Comparison of ENCODE assay signal across 26 mouse cellular contexts in the genomic region with DNA sequence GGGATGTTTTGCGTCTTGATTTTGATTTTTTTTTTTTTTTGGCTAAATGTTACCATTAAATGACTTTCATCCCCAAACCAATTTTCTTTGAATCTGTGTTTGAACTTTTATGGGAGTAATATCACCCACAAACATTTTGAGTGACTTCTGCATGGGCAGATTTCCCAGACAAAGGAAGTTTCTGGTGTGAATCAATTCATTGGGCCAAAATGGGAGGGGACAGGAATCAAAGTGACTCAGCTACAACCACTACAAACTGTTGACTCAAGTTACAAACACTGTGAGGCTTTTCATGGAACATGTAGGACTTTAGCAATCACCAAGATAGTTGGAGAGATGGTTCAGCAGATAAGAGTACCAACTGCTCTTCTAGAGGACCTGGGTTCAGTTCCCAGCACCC. TPM values are rescaled to one million over a fixed set of nuclear protein-coding genes. Genes with fewer than 3 reads are reported as not detected.
DNase-seq lines count a peak whose midpoint lies in the region; ATAC-seq and TF ChIP-seq lines count a peak whose summit lies in the region.
"Had no signal": no experiment of that assay in that cellular context is flagged by ENCODE, and none has a peak within 500 bp of the region (broad histone marks: within the 10 kb centered on the region; RNA-seq: fewer than 3 reads in every experiment).

No protein-coding gene starts in this region.

- no peak overlapping the region for H3K27ac ChIP-seq in heart, embryonic 11.5 days (ENCODE audit: low read depth, low read length)
- H3K27ac ChIP-seq: embryonic facial prominence, embryonic 15.5 days; forebrain, embryonic 15.5 days; hindbrain, embryonic 10.5 days; intestine, embryonic 15.5 days; limb, embryonic 12.5 days; liver, embryonic 13.5 days; midbrain, embryonic 12.5 days had no signal

- TF ChIP-seq CTCF in lung, adult 2 months (IDR thresholded peaks at IDR 0.05; ENCODE audit: insufficient read depth, low read length): no peak

- no peak for TF ChIP-seq POLR2A in lung, adult 2 months (IDR thresholded peaks at IDR 0.05; ENCODE audit: borderline replicate concordance, extremely low read depth, low read depth, low read length)

- H3K4me1 ChIP-seq in heart, embryonic 11.5 days (ENCODE audit: control insufficient read depth, insufficient read depth, low read length): no peaks in the 10 kb centered on the region
- no peaks in the 10 kb centered on the region for H3K4me1 ChIP-seq in lung, adult 2 months (ENCODE audit: control insufficient read depth, insufficient read depth, low read length)
- H3K4me1 ChIP-seq: embryonic facial prominence, embryonic 15.5 days; forebrain, embryonic 15.5 days; intestine, embryonic 15.5 days; limb, embryonic 12.5 days; liver, embryonic 13.5 days; midbrain, embryonic 12.5 days had no signal

- no peaks in the 10 kb centered on the region for H3K36me3 ChIP-seq in heart, embryonic 11.5 days (ENCODE audit: control insufficient read depth, insufficient read depth, low read length)
- H3K36me3 ChIP-seq: embryonic facial prominence, embryonic 15.5 days; forebrain, embryonic 15.5 days; hindbrain, embryonic 10.5 days; intestine, embryonic 15.5 days; limb, embryonic 12.5 days; liver, embryonic 13.5 days; midbrain, embryonic 12.5 days had no signal

- peak; percentile 43 to 51 for DNase-seq in heart, adult 18-20 months
- peak; percentile 70 for DNase-seq in lung, postnatal 10 days
- no peak for DNase-seq in lung, adult 2 months
- DNase-seq in adipocyte (ENCODE audit: low spot score): peak; percentile 50
- peak; percentile 52 for DNase-seq in skeletal muscle tissue, adult 2 months (ENCODE audit: low read depth, low spot score)
- DNase-seq in spleen, adult 18-20 months: no peak
- DNase-seq in frontal cortex, postnatal 25 days (ENCODE audit: low spot score in 2 of 2): no peak
- DNase-seq: adrenal gland, adult 2 months; cerebellum, adult 2 months; cerebellum, postnatal 25 days; embryo, embryonic 11 days; kidney, adult 9 months; kidney, postnatal 14 days; liver, embryonic 13.5 days; lung, embryonic 14.5 days had no signal

- no peaks in the 10 kb centered on the region for H3K9me3 ChIP-seq in heart, embryonic 11.5 days (replicated peaks; ENCODE audit: control insufficient read depth, low read length)
- H3K9me3 ChIP-seq: embryonic facial prominence, embryonic 15.5 days; forebrain, embryonic 15.5 days; intestine, embryonic 15.5 days; liver, embryonic 13.5 days; midbrain, embryonic 12.5 days had no signal

- H3K4me3 ChIP-seq in heart, embryonic 11.5 days (ENCODE audit: low read depth, low read length): no peak overlapping the region
- no peak overlapping the region for H3K4me3 ChIP-seq in lung, adult 2 months (replicated peaks; ENCODE audit: extremely low read depth, low read depth, low read length)
- H3K4me3 ChIP-seq: embryonic facial prominence, embryonic 15.5 days; forebrain, embryonic 15.5 days; hindbrain, embryonic 10.5 days; intestine, embryonic 15.5 days; limb, embryonic 12.5 days; liver, embryonic 13.5 days; midbrain, embryonic 12.5 days had no signal

- 95% methylated on average over 1 of the region's 1 CpGs for WGBS in heart, embryonic 11.5 days (ENCODE audit: insufficient replicate concordance)
- 68% methylated on average over 1 of the region's 1 CpGs for WGBS in lung, adult 2 months

- H3K9ac ChIP-seq in heart, embryonic 11.5 days (ENCODE audit: low read depth, low read length): no peak overlapping the region
- H3K9ac ChIP-seq: embryonic facial prominence, embryonic 15.5 days; forebrain, embryonic 15.5 days; intestine, embryonic 15.5 days; limb, embryonic 12.5 days; liver, embryonic 13.5 days; lung, embryonic 14.5 days; midbrain, embryonic 12.5 days had no signal

- H3K4me2 ChIP-seq in heart, embryonic 11.5 days: no peak overlapping the region
- H3K4me2 ChIP-seq: embryonic facial prominence, embryonic 15.5 days; forebrain, embryonic 15.5 days; intestine, embryonic 15.5 days; limb, embryonic 12.5 days; liver, embryonic 13.5 days; lung, embryonic 14.5 days; midbrain, embryonic 12.5 days had no signal

- ATAC-seq in heart, embryonic 11.5 days (replicated peaks; ENCODE audit: insufficient number of reproducible peaks, low FRiP score, low TSS enrichment): no peak
- ATAC-seq: CD4-positive, CD25-positive, alpha-beta regulatory T cell, adult 4 months; forebrain, embryonic 15.5 days; hindbrain, embryonic 16.5 days; intestine, embryonic 15.5 days; Patski had no signal

- H3K27me3 ChIP-seq in heart, embryonic 11.5 days (ENCODE audit: control insufficient read depth, insufficient read depth, low read length): no peaks in the 10 kb centered on the region
- H3K27me3 ChIP-seq: embryonic facial prominence, embryonic 15.5 days; forebrain, embryonic 15.5 days; intestine, embryonic 15.5 days; limb, embryonic 12.5 days; liver, embryonic 13.5 days; midbrain, embryonic 12.5 days; Patski had no signal

RNA-seq across cellular contexts. Expression of gene Bcas1, which starts 42.9 kb away (rescaled TPM):
- under 1 TPM; 0.25 to 0.87 TPM for total RNA-seq in heart, adult 18-20 months (2021)
- 0.97 and 1.1 TPM in 2 replicates for polyA plus RNA-seq in heart, embryonic 11.5 days (2014; fragmentation: Nextera tagmentation; extraction: Ambion mirVana)
- polyA plus RNA-seq in lung, adult 2 months (2012; rRNA removed): 2.2 and 3.2 TPM in 2 replicates
- total RNA-seq: megakaryocyte, adult 5-6 weeks had no signal
- polyA plus RNA-seq: adrenal gland, adult 2 months; Patski had no signal

Comparison
In these comparisons a context has a peak if more than half of its experiments do, and no peak if none do; other contexts are left out.
1. DNase-seq: peak in heart, adult 18-20 months (2 of 2), lung, postnatal 10 days (single experiment), adipocyte (single experiment) and skeletal muscle tissue, adult 2 months (single experiment); none in lung, adult 2 months (single experiment), spleen, adult 18-20 months (0 of 2) and frontal cortex, postnatal 25 days (0 of 2).